Mouse (Mus musculus): Measurements from ENCODE around the gene Fto. TPM values are rescaled to one million over a fixed set of nuclear protein-coding genes. Genes with fewer than 3 reads are reported as not detected.

The Fto gene
- total RNA-seq, 1 experiment from 2014 or later = 36.0 TPM

DNA sequence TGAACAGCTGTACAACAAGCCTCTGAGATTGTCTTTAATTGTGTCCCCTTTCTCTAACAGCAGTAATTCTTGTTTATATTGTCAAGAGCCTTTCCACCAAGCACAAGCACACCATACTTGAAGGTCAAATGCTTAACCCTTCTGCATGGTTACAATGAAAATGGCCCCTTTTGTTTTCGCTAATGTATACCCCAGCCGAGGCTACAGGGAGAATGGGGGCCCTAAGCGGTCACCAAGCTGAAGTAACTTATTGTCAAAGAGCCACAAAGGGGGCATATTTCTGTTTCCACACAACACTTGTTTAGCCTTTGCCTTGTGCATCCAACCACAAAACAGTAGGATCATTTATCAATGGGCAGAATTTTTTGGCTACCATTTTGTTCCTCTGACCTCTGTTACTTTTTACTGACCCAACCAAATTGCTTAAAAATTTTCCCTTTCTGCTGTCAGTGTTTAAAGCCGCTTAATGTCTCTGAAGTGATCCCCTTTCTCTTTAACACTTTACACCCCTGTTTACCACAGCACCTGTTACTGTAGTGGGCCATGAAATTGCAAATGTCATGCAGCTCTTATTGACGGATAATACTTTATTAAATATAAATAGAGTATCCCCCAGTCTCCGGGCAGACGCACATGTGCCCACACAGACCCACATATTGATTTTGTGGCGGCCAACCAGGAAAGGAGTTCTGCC is 196.0 kb downstream of the Fto start:
- ATAC-seq (replicated peaks; ENCODE audit: low read depth, poor library complexity, severe bottlenecking) = no peak

- ATAC-seq (replicated peaks; ENCODE audit: low read depth, poor library complexity, severe bottlenecking) = no peak
Observed at GRCm38 (mm10) chr8:91509900-91510260, 196.6 kb downstream of the Fto start.

DNA sequence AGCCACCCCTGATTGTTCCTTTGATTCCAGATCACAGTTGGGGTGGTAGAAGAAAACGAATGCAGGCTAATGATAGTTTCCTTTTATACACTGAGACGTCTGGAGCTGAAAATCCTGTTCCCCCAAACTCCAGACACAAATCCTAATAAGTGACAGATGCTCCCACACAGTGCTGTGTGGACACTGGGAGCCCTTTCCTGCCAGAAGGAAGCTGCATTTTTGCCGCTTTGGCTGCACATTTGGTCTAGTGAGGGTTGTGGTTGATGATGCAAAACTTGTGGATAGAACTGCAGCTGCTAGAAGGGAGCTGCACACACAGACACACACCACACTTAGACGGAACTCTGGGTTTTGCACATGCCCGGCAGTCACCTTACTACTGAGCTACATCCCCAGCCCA is 197.4 kb downstream of the Fto start:
- peak; percentile 19; the same call in 1 of the 2 replicates for ATAC-seq (replicated peaks; ENCODE audit: low read depth, poor library complexity, severe bottlenecking)

GRCm38 (mm10) chr8:91511943-91512342 is 198.6 kb downstream of the Fto start:
- peak; percentile 35 for ATAC-seq (replicated peaks; ENCODE audit: low read depth, poor library complexity, severe bottlenecking)

DNA sequence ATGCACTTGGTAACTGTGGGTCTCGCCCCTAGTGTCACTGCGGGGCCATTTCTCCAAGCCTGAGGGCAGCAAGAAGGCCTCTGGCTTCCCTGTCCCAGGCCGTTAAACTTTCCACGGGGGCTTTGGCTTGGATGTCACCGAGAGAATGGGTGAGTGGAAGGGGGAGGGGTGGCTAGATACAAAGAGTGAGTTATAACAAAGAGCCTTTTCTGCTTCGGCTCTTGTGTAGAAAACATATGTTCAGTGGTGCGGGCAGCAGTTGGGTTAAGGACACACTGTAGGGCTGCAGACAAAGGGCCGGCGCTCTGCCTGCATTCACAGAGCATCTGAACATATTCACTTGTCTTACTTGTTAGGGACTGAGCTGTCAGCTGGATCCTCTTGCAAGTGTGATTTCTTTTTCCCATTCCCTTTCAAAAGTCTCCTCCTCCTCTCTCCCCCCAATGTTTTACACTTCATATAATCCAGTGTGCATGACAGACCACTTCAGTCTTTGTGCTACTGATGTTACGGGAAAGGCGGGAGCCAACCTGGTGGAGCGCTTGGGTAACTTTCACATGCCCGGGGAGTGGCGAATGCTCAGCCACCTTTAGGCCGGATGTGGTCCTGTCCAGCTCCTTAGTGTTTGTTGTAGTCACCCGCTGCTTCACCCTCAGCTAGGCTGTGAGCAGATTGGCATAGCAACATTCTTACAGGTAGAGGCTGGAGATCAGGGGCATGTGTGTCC is 201.6 kb downstream of the Fto start:
- no peak for ATAC-seq (replicated peaks; ENCODE audit: low read depth, poor library complexity, severe bottlenecking)

DNA sequence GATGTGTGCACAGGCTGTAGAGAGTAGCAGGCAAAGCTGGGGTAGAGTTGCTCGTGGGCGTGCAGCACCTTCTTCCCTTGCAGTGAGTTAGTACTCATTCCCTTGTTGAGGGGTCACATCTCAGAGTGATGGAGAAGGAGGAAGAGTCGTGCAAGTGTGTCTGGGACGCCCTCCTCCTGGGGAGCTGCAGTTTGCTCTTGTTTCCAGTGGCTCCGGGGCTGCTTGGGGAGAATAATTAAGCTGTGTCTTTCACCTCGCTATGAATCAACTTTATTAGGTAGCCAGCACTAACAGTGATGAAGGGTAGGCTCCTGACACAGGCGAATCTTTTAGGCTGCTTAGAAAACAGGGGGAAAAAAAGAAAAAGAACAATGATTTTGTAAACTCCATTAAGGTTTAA is 203.1 kb downstream of the Fto start:
- ATAC-seq (replicated peaks; ENCODE audit: low read depth, poor library complexity, severe bottlenecking) = no peak

DNA sequence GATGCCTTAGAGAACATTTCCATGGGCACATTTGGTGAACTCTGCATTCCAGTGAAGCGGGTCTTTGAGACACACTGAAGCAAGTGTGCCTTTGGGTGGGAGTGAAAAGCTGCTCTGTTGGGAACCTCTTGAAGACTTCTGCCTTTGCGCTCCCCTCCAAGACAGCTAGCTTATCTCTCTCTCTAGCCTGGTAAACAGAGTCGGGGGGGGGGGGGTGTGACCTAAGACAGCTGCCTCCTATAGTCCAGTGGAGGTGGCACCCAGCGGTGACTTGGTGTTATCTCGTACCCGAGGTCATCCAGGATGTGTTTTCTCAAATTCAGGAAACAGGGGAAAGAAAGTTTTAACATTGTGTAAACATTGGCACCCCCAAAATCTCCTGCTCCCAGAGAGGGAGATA is 204.8 kb downstream of the Fto start:
- peak; percentile 40; the same call in 1 of the 2 replicates for ATAC-seq (replicated peaks; ENCODE audit: low read depth, poor library complexity, severe bottlenecking)

DNA sequence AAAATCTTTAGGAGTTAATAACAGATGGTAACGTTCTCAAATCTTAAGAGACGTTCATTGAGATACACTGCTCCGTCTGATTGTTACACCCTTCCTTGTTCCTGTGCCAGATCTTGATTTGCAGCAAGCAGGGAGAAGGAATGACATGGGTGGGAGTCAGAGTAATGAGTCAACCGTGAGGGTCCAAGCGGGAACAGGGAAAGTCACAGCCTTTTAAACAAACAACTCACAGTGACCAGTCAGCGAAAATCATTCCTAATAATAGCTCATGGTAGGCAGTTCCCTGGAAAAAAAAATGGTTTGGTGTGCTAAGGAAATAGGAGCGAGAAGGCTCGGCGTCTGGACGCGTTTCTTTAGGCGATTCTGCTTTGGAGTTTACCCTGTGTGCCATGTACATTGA is 208.9 kb downstream of the Fto start:
- ATAC-seq (replicated peaks; ENCODE audit: low read depth, poor library complexity, severe bottlenecking) = no peak

DNA sequence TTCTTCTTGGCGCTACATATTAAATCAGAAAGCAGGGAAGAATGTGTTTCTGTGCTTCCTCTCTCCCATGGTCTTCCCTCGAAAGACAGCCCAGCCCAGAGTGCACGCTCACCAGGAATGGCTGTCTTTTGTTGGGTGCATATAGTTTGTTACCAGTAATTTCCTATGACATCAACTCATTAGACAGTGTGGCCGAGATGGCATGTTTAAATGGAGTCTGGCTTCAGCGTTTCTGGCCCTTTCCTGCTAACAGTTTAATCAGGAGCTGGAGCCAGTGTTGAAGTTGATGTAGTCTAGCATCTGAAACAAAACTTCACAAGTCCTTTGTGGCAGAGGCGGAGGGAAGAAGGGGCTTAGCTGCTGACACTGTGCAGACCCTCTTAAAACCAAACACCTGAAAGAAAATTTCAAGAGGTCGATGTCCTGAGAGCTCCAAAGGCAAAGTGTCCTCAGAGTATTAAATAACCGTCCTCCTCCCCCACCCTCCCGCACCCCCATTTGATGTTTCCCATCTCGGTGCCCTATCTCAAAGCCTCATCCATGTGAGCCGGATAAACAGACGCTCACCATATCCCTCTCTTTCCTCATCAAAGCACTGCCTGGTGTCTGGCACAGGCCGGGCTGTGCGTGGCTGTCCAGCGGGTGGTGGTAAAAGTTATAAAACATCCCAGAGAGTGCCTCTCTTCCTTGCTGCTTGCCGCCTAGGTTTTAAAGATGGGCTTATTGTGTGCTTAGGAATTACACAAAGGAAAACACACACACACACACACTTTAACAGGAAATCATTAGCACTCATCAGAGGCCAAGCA is 210.9 kb downstream of the Fto start:
- ATAC-seq (replicated peaks; ENCODE audit: low read depth, poor library complexity, severe bottlenecking) = no peak

- ATAC-seq (replicated peaks; ENCODE audit: low read depth, poor library complexity, severe bottlenecking) = no peak
Observed at GRCm38 (mm10) chr8:91524865-91525250, 211.5 kb downstream of the Fto start.

DNA sequence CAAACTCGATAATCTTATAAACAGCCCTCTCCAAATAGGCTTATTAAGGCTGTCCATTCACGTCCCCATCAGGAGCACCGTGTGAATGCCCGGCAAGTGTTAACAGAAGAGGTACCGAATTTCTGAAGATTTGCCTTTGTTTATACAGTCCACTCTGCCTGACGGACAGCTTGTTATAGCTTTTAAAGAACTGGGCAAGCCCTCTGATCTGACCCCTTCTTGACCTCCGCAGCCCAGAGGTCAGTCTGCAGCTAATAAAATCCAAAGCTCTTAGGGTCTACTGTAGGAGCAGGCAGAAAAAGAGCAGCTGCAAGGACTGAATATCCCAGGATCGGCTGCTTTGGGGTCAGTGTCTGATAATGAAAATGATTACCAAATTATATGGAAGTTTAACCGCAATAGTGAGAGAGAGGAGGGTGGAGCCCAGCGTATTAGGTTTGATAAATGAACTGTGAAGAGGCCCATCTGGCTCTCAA is 212.1 kb downstream of the Fto start:
- no peak for ATAC-seq (replicated peaks; ENCODE audit: low read depth, poor library complexity, severe bottlenecking)

DNA sequence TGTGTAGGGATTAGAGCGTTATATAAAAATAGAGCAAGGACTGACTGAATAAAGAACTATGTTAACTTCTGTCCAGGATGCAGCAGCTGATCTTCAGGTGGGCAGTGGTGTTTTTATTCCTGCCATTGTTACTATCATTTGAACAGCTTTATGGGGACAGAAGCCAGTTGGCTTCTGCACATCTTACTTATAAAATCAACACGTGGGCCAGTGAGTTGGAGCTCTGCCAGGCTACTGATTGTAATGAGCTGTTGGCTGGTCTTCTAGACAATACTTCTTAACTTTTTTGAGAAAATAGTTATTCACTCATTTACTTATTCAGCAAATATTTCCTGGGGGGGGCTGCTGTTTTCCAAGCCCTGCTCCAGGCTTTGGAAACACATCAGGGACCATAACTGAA is 215.6 kb downstream of the Fto start:
- ATAC-seq (replicated peaks; ENCODE audit: low read depth, poor library complexity, severe bottlenecking) = no peak

DNA sequence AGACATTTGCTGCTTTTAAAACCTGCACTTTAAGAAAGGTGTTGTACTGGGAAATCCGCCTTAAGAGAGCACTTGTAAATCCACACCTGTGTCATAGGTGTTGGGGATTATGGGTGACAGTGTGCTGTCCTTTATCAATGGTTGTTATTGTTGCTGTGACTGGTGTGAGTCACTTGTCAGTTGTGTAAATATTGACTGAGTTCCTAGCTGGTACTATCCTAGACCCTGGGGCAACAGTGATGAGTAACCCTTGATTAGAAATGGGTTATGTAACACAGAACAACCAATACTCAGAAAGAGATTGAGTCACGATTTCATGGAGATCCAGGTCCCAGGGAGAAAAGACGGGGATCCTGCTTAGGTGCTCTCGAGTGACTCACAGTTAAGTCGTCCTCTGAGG is 216.4 kb downstream of the Fto start:
- ATAC-seq (replicated peaks; ENCODE audit: low read depth, poor library complexity, severe bottlenecking) = no peak

- ATAC-seq (replicated peaks; ENCODE audit: low read depth, poor library complexity, severe bottlenecking) = no peak
Observed at GRCm38 (mm10) chr8:91530656-91531055, 217.3 kb downstream of the Fto start.

DNA sequence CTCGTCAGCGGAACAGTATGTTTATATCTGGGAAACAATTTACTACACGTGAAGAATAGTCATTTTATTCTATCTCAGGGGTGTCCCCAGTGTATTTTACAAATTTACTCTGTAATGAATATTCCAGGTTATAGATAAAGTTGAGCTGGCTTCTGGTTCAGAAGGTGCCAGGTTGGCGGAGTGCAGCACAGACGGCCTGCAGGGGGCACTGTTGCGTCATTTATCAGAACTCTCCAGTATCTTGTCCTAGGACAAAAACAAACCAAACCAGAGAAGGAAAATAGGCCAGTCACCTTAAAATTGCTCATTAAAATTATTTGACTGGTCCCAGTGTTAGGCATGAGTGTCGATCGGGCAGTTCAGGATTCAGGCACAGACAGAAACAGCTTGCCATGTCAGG is 218.6 kb downstream of the Fto start:
- peak; percentile 77 for ATAC-seq (replicated peaks; ENCODE audit: low read depth, poor library complexity, severe bottlenecking)

GRCm38 (mm10) chr8:91532671-91533436 is 219.5 kb downstream of the Fto start:
- ATAC-seq (replicated peaks; ENCODE audit: low read depth, poor library complexity, severe bottlenecking) = no peak

DNA sequence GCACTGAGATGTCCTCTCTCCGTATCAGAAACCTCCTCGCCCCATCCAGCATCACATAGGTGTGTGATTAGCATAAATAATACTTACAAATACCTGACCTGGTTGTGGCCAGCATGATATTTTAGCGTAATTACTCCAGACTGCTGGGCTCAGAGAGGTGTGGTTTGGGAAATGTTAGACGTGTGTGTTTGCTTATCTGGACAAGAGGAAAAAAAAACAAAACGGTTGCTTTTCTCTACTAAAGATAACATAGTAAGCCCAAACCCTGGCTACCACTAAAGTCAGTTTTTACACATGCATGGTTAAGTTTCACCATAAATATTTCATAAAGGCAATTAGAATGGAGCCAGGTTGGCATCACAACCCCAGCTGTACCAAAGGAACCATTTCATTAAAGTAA is 221.4 kb downstream of the Fto start:
- ATAC-seq (replicated peaks; ENCODE audit: low read depth, poor library complexity, severe bottlenecking) = no peak

DNA sequence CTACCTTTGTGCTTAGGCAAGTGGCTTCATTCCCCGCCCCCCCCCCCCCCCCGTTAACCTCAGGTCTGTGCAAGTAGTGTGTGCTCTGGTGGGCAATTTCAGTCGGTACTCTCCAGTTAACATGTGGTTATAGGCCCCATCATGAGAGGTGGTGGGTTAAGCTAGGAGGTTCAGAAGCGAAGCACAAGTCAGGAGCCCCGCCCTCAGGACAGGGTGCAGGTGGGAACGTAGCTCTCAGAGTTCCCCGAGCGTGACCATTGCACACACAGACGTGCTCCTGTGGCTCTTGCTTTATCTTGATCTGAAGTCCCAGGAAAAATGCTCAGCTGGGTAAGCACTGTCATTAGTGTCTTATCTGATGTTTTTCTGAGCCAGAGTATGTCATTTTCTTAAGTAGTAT is 224.8 kb downstream of the Fto start:
- no peak; the same call in 1 of the 2 replicates for ATAC-seq (replicated peaks; ENCODE audit: low read depth, poor library complexity, severe bottlenecking)

- ATAC-seq (replicated peaks; ENCODE audit: low read depth, poor library complexity, severe bottlenecking) = no peak
Observed at GRCm38 (mm10) chr8:91538892-91539291, 225.6 kb downstream of the Fto start.

- no peak for ATAC-seq (replicated peaks; ENCODE audit: low read depth, poor library complexity, severe bottlenecking)
Observed at GRCm38 (mm10) chr8:91539586-91539985, 226.3 kb downstream of the Fto start.
